Mouse (Mus musculus) gastrocnemius, postnatal 14 days (tissue): ENCODE measurements around the gene Atpif1. TPM values are rescaled to one million over a fixed set of nuclear protein-coding genes. Genes with fewer than 3 reads are reported as not detected.
"Not testable (repeated sequence)": the region's sequence is repeated elsewhere in the genome, so short reads cannot be mapped to it uniquely, and the experiment has no call there.

ENCODE experiments used
- DNase-seq: peaks from one replicate; pipeline ENCODE4 v3.0.0; 2021; ENCODE audit warnings: mixed read lengths
- intact Hi-C: fragments of 180-260 bp; cut with DNase I; formaldehyde crosslinking; loops from one replicate; pipeline ENCODE4 v1.15.1; 2025; ENCODE audit warnings: low total_unique reads
- long read RNA-seq, 2 experiments: library from polyadenylated mRNA; stranded (forward); transcript quantifications; one replicate each; pipeline ENCODE4 v2.0.0; 2021
- total RNA-seq, 2 experiments: library from RNA; stranded (reverse); gene quantifications; 2 replicates each; pipeline ENCODE4 v1.2.3; 2021

Atpif1 gene
- 10 to 100 TPM; 80.8 to 83.4 TPM for total RNA-seq
- long read RNA-seq, experiment 1, transcript Atpif1-201 (3 exons, 539 nt) = major isoform, 46 of 47 reads
- long read RNA-seq, experiment 1, partial matches to known transcripts = 0 of 47 reads
- long read RNA-seq, experiment 1, other reads (novel, unspliced or antisense) = 1 of 47 reads
- long read RNA-seq, experiment 2, transcript Atpif1-201 (3 exons, 539 nt) = major isoform, 52 of 57 reads
- long read RNA-seq, experiment 2, partial matches to known transcripts = 1 of 57 reads
- long read RNA-seq, experiment 2, other reads (novel, unspliced or antisense) = 3 of 57 reads

DNA sequence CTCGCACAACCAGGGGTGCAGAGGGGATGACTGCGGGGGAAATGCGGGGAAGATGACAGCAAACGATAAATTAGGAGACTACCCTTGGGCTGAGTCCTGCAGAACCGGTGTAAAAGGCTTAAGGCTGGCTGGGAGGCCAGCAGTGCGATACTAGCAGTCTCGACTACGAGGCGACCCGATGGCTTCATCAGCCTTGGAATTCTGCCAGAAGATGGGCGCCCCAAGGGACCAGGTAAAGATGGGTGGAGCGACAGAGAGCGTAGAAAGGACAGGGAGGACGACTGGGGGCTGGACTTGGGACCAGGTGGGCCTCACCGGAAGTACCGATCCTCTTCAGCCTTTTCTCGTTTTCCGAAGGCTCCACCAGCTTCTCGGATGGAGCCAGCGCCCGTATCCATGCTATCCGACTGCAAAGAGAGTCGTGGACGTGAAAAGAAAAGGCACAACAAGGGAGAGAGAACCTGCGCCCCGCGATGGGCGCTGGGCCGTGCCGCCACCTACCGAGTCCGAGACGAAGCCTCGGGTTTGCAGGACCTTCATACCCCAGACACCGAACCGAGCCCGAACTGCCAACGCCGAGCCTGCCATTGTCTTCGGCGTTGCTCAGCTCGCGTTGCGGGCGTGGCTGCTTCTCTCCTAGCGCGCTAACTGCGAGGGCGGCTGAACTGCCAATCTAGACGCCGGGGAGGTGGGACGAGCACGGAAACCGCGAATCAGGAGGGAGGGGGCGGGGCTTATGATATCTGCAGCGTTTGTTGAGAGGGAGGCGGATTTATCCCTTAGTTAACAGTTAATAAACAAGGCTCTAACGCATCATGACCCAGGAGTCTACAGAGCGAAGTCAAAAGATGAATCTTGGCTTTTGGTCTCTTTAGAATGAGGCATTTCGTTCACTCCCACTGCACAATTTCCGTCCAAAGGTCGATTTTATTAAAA, at the start of gene Atpif1:
TSS of gene Atpif1 (minus strand) at position 679 of the 936 bp plus-strand sequence.
- peak; percentile 91 for DNase-seq
- intact Hi-C loops = no loop called here

DNA sequence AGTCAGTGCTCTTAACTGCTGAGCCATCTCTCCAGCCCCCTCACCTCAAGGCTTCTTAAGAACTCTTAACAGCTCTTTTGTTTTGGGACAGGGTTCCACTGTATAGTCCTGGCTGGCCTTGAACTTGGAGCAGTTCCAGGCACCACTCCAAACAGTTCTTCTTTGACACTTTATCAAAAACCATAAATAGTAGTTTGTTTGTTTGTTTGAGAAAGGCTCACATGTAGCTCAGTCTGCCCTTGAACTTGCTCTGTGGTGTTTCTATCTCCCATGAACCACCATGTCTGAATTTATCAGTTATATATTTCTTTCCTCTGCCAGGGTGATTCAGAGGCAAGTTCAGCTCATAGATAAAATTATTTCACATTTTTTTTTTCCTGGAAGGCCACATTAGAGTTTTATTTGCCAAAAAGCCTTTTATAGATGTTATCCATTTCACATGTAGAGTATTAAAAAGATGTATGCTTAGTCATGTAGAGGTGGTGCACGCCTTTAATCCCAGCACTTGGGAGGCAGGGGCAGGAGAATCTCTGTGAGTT, 41.4 kb upstream of the Atpif1 start:
- no peak for DNase-seq
- intact Hi-C loops = no loop called here

DNA sequence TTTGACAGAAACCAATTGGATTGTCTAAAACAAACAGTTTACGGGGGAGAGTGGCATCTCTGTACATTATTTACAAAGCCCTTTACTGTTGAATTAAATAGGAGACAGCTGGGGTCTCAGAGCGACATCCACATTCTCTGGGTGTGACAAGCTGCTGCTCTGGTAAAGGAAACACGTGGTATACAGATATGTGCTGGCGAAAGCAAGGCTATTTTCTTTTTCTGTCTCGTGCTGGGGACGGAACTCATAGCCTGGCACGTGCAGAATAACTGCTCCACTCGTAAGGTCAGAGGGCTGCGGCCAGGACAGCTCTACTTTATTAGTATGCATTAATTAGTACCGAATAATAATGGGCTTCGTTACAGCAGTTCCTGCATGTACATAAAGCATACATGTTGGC, 39.9 kb upstream of the Atpif1 start:
- intact Hi-C loops = no loop called here
- no peak for DNase-seq

DNA sequence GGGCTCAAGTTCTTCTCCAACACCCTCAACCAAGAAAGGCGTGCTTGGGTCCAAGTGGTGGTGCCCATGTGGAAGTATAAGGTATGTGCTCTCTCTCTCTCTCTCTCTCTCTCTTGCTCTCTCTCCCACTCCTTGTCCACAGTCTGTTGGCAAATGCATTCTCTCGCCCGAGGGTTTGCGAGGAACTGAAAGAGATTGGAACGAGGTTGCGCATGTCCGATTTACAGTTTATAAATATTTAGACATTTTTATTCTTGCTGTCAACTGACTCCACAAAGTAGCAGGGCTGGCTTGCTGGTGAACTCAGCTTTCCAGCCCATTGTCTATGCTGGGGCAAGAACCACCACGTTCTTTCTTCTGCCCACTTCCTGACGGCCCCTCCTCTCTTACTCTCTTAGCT, 37.7 kb upstream of the Atpif1 start:
- intact Hi-C loops = no loop called here
- no peak for DNase-seq

DNA sequence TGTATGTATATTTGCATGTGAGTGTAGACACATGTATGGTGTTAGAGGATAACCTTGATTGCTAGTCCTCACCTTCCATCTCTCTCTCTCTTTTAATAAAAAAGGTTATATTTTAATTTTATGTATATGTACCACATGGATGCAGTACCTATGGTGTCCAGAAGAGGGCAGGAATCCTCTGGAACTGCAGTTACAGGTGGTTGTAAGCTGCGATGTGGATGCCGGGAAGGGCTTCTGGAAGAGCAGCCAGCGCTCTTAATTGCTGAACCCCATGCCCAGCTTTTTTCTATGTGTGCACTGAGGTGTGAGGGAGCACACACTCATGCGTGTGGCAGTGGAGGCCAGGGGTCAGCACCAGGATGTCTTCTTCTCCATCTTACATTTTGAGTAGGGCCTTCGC, 35.7 kb upstream of the Atpif1 start:
- DNase-seq = no peak
- intact Hi-C loops = no loop called here

DNA sequence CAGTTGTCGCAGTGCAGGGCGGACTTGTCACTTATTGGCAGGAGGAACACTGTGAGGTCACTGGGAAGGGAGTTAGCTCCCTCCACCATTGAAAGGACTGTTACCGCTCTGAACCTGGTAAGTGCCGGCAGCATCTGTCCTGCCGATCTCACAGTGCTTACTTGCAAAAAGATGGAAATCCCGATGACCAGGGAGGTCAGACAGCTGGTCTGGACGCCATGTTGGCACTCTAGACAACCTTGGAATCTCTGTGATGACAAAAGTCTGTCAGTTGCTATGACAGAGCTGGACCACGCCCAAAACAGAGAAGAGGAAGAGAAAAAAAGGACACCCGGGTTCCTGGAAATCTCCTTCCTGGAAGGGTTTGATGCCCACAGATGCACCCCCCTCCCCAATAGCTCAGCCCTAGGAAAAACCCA, 33.9 kb upstream of the Atpif1 start:
- intact Hi-C loops = no loop called here
- DNase-seq = peak; percentile 22

DNA sequence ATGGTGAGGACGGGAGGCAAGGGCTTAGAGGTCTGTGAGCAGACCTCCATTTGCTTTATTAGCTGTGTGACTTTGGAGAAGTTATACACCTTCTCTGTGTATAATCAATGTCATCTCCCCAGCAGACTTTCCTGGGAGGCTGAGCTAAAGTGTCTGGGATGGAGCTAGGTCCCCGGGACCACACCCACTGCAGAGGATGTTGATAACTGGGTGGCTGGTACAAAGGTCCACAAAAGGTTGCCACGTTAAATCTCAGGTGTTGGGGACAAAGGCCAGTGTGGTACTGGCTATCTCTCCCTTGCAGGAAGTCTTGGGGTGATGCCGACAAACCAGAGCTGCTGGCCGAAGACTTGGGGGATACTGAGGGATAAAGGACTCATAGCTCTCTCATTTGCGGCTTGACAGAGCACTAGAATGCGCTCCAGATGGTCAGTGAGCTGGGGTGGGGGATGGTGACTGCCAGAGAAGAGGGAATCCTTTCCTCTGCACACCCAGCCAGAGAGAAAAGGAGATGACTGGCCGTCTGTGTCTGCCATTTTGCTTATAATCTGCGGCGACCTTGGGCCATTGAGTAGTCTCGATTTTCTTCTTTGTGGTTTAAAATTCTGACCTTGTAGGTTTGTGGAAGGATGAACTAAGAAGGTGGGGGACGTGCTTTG, 31.8 kb upstream of the Atpif1 start:
- intact Hi-C loops = no loop called here
- DNase-seq = no peak

DNA sequence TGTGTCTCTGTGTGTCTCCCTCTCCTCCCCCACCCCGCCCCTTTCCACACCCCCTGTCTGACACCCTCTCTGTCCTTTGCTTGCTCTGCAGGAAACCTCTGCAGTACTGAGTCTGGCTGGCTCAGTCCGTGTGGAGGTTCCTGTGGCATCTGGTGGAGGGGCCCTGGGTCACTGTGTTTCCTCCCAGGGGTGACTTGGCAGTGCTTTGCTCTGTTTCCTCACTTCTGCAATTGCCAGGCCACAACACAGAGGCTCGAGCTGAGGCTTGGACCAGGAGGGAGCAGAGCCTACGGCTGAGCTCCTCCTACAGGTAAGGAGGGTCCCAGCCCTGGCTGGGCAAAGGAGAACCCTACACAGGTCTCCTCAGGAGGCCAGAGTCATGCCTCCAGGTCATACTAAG, 30.5 kb upstream of the Atpif1 start, which contains the start of gene Ptafr:
TSS of gene Ptafr (plus strand) at position 103 of the 400 bp plus-strand sequence.
- peak; percentile 36 for DNase-seq
- intact Hi-C loops = no loop called here

DNA sequence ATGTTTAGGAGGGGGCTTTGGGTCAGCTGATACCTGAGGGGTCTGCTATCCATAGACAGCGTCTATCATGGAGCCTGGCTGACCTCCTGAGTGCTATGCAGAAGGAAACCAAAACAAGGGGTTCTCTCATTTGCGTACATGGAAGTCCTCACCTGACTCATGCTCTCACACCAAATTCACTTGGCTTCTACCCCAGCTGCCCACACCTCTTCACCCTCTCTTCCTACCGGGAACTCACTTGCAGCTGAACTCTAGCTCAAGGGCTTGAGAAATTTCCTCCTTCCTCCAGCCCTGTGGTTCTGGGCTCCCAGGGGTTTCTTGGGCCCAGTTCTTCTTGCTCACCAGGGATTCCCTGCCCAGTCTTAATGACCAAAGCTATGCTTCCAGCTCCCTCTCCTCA, 29.8 kb upstream of the Atpif1 start:
- DNase-seq = no peak
- intact Hi-C loops = no loop called here

DNA sequence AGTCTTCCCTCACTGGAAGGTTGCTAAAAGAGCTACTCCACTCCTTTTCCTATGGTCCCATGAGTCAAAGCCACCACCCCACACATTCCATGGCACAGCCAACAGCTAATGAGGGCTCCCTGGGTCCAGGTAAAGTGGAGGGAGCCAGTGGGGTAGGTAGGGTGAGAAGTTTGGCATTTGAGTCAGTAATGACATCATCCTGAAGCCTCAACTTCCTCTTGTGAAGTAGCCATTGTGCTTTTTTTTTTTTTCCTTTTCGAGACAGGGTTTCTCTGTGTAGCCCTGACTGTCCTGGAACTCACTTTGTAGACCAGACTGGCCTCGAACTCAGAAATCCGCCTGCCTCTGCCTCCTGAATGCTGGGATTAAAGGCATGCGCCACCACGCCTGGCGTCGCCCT, 22.1 kb upstream of the Atpif1 start:
- DNase-seq, intact Hi-C loops: not testable (repeated sequence)

DNA sequence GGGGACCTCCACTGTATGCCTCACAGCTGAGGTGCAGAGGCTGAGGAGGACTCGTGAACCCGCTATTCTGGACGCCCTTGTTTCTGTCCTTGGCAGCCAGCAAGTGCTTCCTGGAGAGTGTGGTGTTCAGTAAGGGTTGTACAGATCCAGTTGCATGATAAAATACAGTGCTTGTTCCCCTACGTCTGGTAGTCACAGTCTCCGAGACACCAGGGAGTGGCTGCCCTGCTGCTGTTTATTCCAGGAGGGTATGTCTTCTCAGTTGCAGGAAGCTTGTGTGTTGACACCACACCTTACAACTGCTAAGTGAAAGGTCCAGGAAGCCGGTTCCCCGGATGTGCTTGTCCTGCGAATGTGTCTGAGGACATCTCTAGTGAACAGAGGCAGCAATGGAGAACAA, 21.2 kb upstream of the Atpif1 start:
- no peak for DNase-seq
- intact Hi-C loops = loop anchor here (5.0 kb wide), 1 partner anchor 78 kb away; no protein-coding TSS in a partner anchor

DNA sequence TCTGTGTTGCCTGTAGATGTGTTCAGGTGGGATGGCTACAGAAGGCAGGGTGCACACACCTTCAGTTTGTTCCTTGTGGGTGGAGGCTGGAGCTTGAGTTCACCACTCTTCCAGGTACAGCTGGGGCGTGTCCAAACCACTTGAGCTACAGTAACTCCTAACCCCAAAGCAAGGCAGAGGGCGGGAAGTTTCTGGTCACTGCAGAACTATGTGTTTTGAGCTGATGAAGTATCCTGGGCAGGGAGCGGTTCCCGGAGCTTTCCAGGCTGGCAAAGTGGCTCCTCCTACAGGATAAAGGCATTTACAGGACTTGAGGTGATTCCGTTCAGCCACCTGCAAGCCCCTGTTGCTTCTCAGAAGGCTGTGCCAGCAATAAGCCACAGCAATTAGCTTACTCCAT, 20.8 kb upstream of the Atpif1 start:
- DNase-seq = no peak
- intact Hi-C loops = loop anchor here (5.0 kb wide), 1 partner anchor 78 kb away; no protein-coding TSS in a partner anchor

DNA sequence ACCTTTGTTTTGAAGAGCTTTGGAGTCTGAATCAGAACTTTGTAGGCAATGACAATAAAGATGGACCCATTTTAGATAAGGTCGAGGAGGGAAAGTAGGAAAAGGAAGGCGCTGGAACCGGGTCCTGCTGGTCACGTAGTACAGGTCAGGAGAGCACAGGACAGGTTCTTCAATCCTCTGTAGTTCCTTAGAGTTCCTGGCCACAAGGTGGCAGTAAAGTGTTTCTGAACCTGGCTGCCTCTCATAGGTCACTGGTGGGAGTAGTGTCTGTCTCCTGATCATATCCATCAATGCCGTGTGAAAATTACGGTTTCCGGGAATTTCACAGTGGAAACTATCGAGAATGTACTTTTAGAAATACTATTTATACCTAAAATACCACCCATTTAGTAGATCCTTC, 12.4 kb upstream of the Atpif1 start:
- intact Hi-C loops = no loop called here
- DNase-seq = peak; percentile 27

DNA sequence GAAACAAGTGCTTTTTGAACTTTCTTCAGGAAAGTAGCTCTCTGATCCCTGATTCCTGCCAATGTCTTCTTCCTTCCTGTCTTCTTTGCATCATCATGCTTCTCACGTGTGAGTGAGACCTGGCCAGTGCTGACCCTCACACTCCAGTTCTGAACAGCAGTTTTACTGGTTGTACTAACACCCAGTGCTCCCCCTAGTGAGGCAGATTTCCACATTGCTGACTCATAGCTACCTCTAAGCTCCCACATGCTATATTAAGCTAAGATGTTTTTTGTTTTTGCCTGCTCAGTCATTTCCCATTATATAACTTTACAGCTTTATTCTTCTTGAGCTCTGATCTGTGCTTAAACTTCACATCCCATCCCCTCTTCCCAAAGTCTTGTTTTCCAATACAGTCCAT, 9.3 kb upstream of the Atpif1 start:
- intact Hi-C loops = no loop called here

DNA sequence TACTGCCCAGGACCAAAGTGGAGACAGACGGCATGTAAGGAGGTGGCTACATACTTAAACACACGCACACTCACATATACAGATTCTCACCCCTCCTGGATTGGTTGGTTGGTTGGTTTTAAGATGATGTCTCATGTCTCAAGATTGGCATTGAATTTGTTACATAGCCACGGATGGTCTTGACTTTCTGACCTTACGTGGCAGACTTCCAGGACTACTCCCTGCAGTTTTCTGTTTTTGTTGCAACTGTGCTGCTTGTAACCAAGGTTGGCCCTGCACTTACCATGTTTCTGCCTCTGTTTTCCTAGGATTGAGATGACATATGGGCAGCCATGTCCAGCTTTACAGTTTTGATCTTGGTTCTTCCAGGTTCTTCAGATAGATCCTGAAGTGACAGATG, 8.0 kb upstream of the Atpif1 start:
- no peak for DNase-seq
- intact Hi-C loops = no loop called here

More for the DNA sequence above, 9.3 kb upstream of the Atpif1 start:
- no peak for DNase-seq

DNA sequence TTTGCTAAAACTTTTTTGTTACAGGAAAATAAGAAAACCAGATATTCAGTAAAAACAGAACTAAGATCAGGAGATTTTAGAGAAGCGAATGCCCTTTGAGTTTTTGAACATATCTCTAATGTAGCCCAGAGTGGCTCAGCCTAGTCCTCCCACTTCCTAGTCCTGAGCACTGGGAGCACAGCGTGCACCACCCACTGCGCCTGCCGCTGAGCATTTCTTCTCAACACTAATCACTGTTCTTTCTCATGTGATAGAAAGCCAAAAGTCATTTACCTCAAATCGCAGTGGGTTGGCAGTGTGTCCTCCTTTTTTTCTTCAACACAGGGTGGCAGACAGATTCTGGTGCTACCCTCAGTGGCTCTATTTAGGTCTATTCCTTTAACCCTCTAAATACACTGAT, 6.0 kb upstream of the Atpif1 start:
- intact Hi-C loops = no loop called here
- DNase-seq = no peak

DNA sequence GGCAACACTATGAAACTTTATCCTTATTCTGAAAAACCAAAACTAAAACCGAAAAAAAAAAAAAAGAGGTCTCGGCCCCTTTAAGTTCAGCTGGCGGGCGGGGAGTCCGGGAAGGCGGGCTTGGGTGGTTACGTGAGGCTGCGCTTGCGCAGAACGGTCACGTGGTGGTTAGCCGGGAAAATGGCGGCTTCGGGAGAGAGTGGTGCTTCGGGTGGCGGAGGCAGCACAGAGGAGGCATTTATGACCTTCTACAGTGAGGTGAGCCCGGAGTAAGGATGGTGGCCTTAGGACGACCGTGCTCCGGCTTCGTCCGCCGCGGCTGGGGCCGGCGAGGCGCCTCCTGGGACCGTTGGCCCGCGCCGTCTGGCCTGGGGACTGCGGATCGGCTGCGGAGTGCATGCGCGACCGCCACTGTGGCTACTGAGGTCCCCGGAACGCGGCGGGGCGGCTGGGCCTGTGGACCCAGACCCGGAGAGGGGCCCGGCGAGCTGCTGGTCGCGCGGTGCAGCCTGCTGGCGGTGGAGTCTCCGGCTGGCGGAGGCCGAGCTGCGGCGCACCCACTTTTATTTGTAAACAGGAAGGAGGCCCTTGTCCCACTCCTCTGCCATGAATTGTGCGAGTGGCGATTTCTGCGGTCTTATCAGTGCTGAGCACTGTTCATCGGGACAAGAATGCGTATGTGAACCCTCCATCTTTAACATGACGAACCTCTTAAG, 2.1 kb upstream of the Atpif1 start, which contains the start of gene Dnajc8:
TSS of gene Dnajc8 (plus strand) at position 145 of the 716 bp plus-strand sequence.
- intact Hi-C loops = no loop called here
- DNase-seq = peak; percentile 96

DNA sequence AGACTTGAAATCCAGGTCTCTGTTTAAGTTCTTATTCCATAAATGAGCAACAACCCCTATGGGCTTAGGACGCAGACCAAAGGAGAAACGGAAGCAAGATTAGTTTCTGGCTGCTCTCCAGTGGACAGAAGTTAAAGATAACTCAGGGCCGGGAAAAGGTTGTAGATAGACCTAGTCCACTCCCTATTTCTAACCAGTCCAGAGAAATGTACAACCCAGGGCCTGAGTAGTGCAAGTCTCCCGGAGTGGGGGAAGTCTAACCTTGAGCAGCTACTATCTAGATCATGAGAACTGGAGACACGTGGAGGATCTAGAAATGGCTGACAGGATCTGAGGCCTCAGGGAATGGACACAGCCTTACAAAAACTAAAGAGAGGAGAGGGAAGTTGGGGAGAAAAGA, 963 bp downstream of the Atpif1 start:
- DNase-seq = no peak
- intact Hi-C loops = no loop called here
